Mouse (Mus musculus) c-Kit-negative CD71-positive TER-119-positive erythroid progenitor cells, embryonic 14.5 days (primary cell): Measurements from ENCODE around the gene Zcchc10.
"Not testable (repeated sequence)": the region's sequence is repeated elsewhere in the genome, so short reads cannot be mapped to it uniquely, and the experiment has no call there.

Experiments
- DNase-seq: peaks from one replicate; pipeline ENCODE4 v3.0.0-alpha.2; 2013; ENCODE audit warnings: low read depth, low spot score

Gene Zcchc10

DNA sequence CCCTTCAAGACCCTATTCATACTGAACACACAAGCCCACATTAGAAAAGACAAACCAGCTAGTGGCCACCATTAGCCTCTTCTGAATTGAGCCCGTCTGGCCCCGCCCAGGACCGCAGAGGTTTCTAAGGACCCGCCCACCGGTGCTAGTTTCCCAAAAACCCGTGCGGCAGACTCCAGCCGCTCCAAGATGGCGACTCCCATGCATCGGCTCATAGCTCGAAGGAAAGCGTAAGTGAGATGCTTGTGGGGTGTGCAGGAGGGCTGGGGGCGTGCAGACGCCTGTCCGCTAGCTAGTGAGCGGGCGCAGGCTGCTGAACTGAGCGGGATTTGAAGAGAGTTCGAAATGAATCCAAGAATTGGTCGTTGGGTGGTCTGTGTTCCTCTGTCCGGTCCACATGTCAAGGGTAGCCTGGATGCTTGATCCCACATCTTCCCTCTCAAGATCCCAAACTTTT, at the start of gene Zcchc10:
Gene Zcchc10 (plus strand): TSS at position 168 of the 457 bp plus-strand sequence.
- DNase-seq, result peak; percentile 81

DNA sequence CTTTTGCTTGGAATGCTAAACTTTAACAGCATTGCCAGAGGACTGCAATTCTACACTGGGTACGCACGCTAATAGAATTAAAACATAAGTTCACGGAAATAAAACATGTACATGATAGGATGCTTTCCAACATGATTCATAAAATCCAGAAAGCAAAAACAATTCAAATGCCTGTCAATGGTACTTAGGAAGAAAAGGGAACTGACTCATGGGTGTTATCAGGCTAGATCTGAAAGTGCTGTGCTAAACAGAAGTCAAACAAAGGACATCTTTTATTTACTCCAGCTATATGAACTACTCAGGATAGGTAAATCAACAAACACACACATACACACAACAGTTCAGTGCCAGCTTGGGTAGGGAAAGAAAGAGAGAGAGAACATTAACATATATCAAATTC, 49.1 kb upstream of the Zcchc10 start:
- DNase-seq, result no peak

DNA sequence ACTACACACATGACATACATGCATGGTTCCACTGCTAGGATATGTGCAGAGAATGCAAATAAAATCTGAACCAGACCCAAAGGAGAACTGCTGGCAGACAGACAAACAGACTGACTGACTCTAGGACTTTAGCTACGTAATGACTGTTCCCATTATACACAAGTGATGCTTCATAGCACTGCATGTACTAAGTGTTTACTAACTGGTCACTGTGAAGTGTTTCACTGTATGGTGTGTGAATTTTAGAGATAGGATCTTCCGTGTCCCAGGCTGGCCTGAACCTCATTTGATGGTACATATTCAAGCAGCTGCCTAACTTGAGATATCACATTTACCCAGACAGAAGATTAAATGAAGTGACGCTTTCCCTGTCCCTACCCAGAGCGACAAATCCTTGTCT, 46.1 kb upstream of the Zcchc10 start:
- DNase-seq, result no peak

DNA sequence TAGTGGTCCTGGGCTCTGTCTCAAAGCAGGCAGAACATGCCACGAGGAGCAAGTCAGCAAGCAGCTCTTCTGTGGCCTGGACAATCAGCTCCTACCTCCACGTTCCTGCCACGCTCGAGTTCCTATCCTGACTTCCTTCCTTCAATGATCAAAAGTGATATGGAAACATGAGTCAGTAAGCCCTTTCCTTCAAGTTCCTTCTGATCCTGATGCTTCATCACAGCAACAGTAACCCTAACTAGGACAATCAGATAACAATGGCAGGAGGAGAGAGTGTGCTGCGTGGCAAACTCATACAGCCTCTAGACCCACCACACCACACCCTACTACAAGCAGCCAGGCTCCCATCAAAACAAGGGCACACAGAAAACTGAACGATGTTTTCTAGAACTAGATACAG, 38.6 kb upstream of the Zcchc10 start:
- DNase-seq, result no peak

DNA sequence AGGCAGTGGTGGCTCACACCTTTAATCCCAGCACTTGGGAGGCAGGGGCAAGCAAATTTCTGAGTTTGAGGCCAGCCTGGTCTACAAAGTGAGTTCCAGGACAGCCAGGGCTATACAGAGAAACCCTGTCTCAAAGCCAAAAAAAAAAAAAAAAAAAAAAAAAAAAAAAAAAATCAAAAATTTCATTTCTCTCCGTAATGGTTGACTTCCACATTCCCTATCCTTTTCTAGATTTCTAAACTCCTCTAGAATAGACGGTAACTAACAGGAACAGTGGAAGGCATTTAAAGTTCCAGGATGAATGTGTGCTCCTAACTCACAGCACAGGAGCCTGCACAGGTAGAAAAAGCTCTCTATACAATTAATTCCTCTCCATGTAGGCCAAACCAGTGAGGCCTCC, 34.3 kb upstream of the Zcchc10 start:
- DNase-seq, result not testable (repeated sequence)

DNA sequence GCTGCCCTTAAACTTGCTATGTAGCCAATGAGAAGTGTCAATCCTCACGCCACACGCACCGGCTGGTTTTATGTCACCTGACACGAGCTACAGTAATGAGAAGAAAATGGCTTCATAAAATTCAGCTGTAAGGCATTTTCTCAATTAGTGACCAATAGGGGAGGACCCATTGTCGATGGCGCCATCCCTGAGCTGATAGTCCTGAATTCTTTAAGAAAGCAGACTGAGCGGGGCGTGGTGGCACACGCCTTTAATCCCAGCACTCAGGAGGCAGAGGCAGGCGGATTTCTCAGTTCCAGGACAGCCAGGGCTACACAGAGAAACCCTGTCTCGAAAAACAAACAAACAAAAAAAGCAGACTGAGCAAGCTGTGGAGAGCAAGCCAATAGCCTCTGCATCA, 33.6 kb upstream of the Zcchc10 start:
- DNase-seq, result no peak

DNA sequence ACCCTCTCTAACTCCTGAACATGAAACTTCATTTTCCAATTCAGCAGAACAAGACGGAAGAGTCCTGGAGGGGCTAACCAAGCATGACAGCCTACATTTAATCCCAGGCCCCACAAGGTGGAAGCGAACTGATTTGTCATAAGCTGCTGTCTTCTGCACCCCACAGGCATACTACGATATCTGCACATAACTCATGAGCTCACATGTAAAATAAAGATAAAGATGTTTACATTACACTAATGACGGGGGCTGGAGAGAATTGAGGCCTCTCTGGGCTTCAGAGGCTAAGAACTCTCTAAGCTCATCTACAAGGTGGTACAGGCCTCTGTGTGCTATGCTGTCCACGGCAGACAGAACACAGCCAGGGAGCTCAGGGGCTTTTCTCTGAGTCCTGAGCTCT, 30.0 kb upstream of the Zcchc10 start:
- DNase-seq, result peak; percentile 6

DNA sequence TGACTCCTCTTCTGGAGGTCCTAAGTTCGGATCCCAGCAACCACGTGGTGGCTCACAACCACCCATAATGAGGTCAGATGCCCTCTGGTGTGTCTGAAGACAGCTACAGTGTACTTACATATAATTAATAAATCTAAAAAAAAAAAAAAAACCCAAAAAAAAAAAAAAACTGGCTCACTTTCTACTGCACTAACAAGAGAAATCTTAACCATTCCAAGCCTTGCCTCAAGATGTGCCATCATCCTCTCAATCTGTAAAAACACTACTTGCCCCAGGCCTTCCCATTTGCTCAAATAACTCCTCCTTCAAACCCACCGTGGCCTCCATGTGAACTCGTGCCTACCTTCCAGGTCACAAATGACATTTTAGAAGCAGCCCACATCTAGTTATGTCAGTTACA, 27.6 kb upstream of the Zcchc10 start:
- no peak for DNase-seq

DNA sequence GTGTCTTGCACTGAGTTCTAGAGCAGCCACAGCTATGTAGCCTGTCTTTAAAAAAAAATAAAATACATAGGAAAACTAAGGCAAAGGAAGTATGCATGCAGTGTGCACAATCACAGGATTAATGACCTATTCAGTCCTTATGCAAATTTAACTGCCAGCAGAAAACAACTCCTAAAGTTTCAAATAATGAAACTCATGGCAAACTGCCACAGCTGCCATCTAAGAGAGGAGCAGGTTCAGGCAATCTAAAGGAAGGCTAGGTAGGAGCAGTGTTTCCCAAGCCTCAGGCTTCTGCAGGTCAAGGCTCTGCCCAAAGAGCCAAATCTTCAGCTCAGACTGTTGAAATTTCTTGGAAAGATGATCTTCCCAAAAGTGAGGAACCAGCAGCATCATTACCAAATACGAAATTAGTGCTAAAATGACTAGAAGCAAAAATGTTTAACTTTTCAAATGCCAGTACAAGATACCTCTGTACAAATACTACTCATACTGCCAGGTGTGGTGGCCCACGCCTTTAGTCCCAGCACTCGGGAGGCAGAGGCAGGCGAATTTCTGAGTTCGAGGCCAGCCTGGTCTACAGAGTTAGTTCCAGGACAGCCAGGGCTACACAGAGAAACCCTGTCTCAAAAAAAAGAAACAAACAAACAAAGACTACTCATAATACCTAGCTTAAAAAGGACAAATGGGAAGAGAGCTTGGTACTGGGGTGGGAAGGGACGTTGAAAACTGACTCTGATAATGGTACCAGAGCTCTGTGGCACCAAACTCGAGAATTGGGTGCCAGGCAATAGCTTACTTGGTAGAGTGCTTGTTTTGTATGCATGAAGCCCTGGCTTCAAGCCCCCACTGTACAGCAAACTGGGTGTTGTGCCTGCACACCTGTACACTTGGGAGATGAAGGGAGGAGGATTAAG, 26.3 kb upstream of the Zcchc10 start:
- DNase-seq, result no peak

DNA sequence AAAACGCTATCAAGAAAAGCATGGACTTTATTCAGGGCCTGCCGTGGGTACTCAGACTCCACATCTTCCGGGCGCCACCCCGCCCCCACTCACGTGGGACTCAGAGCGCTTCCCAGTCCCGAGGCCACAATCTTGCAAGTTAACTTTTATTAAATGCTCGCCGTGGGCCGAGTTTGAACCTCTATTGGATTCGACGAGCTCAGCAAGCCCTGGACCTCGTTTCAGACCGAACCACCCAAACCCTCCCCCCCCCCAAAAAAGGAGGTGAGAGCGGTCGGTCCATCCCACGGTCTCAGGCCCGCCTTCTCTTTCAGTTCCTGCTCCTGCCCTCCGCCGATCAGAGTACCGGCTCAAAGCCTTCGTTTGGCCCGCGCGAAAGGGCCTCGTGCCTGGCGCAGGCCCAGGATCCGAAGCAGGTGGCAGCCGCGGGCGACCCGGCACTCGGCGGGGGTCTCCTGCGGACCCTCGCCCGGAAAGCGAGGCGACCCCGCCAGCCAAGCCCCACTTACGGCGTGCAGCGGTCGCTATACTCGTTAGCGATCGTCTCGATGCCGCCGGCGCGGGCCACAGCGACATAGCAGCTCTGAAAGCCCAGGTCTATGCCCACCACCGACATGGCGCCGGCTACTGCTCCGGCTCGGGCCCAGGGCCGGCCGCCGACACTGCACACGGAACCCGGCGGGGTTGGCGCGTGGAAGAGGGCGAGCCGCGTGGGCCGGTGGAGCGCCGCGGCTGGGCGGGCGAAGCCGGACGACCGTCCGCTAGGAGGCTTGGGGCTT, 24.7 kb upstream of the Zcchc10 start:
- DNase-seq, result peak; percentile 48

DNA sequence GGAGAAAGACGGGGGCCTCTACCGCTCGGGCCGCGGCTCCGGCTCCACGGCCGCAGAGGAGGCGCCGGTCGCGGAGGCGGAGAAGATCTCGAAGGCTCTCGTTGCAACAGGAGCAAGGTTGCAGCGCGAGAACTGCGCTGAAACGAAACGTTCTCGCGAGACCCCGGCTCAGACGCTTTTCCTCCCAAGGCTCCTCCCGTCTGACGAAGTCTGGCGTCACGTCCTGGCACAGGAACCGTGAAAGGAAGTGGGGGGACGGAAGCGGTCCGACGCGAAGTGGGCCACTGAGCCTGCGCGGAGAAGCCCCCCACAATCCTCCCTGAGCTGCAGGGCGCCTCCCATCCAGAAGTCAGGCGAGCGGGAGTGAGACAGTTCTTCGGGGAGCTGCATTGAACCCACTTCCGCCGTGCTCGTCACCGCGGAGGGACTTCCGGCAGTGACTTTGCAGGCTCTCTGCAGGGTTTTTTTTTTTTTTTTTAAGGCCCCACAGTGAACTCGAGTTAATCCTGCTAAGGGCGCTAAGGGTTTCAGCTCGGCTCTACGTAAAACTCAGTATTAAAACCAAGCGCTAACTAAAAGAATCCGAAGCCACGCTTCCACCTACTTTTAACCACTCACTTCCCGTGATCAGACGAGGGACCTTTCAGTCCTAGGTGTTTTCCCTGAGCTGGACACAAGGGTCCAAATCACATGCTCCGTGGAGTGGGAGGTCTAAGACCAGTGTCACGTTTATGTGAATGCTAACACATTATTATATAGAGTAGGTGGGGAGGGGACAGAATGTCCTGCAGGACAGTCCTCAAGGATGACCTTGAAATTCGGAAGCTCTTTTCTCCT, 23.9 kb upstream of the Zcchc10 start, which contains the start of gene Hspa4:
Gene Hspa4 (minus strand): TSS at position 128 of the 837 bp plus-strand sequence.
- peak; percentile 96 for DNase-seq

DNA sequence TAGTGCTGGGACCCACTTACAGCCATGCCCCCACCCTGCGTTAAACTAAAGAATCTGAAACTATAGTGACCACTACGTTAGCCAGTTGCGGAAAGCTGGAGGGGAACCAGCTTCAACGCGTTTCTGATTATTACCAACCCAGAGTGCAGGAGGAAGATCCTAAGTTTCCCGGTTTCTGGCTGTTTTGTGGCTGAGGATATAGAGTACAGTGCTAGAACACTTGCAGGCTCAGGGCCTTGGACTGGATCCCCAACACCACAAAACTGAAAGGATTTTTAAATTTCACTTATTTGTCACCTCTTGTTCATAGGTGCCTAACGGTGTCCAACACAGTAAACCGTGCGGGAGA, 23.3 kb upstream of the Zcchc10 start:
- no peak for DNase-seq

DNA sequence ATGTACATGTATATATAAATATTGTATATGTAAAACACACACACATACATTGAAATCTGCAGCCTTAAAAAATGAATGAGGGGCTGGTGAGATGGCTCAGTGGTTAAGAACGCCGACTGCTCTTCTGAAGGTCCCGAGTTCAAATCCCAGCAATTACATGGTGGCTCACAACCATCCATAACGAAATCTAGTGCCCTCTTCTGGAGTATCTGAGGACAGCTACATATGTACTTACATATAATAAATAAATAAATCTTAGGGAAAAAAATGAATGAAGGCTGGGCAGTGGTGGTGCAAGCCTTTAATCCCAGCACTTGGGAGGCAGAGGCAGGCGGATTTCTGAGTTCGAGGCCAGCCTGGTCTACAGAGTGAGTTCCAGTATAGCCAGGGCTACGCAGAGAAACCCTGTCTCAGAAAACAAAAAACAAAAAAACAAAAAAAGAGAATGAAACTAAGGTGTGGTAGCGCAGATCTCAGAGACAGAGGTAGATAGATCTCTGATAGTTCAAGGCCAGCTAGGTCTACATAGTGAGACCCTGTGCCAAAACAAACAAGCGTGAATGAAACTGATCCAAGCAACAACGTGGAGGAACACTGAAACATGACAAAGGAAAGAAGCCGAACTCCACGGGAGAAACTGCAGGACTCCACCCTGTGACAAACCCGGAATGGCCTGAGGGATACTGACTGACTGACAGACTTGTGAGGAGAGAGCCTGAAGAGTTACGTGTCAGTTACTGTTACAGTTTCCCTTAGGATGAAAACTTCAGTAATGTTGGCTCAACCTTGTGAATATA, 20.2 kb upstream of the Zcchc10 start:
- no peak for DNase-seq

DNA sequence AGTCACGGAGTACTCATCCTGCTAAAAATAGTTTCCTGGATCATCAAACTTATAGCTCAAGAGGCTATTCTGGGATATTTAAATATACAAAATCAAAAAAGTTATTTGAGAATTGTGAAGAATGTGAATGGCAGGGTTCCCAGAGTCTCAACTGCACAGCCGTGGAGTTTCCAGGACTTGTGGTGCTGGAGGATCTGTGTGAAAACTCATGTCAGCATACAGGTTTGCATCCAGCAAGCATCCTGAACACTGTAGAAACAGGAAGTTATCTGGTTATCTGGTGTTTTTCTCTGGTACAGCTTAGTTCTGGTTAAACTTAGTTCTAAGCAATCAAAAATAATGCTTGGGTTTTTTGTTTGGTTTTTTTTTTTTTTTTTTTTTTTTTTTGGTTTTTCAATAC, 17.5 kb upstream of the Zcchc10 start:
- DNase-seq, result no peak

DNA sequence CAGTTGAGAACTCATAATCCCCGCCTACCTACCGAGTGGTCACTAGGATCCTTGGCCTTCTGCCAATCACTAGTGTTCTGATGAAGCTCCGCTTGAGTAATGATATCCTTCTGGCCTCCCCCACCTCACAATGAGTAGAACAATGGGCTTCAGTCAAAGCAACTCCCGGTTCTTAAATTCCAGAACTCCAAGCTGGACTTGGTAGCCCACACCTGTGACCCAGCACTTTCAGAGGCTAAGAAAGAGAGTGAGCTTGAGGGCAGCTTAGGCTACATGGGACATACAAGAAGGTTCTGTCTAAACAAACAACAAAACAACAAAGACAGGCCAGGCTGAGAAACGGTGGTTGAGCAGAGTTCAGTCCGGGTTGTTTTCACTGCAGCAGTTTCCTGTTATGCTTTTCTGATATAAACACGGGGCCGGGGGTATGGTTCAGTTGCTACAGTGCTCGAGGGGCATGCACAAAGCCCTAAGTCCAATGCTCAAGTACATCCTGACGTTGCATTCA, 16.9 kb upstream of the Zcchc10 start:
- DNase-seq, result no peak

DNA sequence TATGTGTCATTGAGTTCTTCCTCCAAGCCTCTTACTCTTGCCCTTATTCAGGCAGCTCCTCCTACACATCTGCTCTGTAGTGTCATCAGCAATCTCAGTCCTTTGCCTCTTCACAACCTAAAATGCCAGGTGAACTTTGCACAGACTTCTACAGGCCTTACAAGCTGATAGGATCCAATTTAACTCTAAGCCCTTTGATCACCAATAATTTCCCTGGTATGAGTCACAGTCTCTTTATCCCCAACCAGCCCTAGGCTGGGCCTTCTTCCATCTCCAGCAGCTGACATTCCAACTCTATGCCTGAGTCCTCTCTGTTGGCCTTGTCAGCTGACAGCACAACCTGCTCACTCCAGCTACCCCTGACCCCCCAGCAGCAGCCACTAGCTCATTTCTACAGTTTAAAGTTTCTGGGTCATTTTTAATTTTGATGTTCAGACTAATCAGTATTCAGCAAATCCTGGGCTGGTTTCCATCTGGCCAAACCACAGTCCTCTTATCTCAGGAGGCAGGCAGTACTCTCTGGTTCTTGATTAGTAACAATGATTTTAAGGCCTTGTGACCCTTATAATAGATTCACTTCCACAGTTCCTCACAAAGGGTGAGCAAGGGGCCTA, 16.1 kb upstream of the Zcchc10 start:
- no peak for DNase-seq

DNA sequence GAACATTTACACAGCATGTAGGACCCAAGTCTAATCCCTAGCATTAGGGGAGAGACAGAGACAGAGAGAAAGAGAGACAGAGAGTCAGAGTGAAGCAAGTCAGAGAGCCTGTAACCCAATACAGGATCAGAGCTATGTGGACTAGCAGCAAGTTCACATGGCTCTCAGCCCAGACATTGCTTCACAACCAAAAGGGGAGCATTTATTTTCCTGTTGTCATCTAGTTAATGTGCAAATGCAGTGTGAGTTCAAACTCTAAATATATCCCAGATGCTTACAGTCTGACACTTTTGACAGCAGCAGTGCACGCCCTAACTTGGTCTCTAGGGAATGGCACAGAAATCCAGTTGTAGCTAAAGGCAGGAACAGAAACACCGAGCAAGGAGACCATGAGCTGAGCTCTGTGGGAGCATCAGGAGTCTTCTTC, 15.6 kb upstream of the Zcchc10 start:
- DNase-seq, result no peak

DNA sequence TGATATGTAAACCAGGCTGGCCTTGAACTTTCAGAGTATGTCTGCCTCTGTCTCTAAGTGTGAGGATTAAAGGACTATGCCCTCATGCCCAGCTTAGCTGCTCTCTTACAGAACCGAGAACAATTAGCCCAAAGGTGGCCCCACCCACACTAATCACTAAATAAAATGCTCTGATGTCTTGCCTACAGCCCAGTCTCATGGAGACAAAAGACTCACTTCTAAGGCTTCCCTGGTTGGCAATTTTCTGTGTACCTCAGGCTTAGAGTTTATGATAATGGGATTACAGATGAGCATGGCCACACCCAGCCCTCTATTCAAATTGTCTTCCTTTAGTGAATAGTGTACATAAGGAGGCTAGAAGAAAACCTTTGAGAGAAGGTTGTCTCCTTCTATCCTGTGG, 13.1 kb upstream of the Zcchc10 start:
- DNase-seq, result no peak

DNA sequence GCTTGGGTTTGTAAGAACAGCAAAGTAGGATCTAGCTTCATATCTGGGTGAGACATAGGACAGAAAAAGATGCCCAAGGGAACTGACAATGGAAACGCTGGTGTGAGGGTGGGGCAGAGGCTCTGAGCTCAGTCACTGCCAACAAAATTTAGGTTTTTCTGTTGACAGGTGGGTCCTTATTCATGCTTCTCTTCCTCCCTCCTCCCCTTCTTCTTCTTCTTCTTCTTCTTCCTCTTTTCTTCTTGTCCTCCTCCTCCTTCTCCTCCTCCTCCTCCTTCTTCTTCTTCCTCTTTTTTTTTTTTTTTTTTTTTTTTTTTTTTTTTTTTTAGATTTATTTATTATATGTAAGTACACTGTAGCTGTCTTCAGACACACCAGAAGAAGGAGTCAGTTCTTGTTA, 11.7 kb upstream of the Zcchc10 start:
- not testable (repeated sequence) for DNase-seq

DNA sequence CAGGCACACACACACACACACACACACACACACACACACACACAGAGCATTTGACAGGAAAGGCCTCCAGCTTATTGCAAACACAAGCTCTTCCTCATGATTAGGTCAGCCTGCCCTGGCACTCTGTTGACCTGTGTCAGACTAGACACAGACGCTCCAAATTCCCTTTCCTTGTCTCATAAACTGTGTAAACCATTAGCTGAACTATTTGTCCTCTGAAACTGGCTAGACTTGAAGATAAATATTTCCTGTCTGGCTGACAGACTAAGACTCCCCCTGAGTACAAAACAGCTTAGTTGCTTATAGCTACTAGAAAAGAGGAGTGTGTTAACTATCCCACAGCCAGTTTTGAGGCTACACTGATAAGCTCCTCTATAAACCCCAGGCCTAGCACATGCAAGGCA, 9.7 kb upstream of the Zcchc10 start:
- DNase-seq, result no peak
